Mouse (Mus musculus) lung, postnatal 10 days (tissue): ENCODE results near the gene Mcat.
"Not testable (repeated sequence)": the region's sequence is repeated elsewhere in the genome, so short reads cannot be mapped to it uniquely, and the experiment has no call there.

Experiments
- DNase-seq: peaks from one replicate; pipeline ENCODE4 v3.0.0; 2021

The Mcat gene

DNA sequence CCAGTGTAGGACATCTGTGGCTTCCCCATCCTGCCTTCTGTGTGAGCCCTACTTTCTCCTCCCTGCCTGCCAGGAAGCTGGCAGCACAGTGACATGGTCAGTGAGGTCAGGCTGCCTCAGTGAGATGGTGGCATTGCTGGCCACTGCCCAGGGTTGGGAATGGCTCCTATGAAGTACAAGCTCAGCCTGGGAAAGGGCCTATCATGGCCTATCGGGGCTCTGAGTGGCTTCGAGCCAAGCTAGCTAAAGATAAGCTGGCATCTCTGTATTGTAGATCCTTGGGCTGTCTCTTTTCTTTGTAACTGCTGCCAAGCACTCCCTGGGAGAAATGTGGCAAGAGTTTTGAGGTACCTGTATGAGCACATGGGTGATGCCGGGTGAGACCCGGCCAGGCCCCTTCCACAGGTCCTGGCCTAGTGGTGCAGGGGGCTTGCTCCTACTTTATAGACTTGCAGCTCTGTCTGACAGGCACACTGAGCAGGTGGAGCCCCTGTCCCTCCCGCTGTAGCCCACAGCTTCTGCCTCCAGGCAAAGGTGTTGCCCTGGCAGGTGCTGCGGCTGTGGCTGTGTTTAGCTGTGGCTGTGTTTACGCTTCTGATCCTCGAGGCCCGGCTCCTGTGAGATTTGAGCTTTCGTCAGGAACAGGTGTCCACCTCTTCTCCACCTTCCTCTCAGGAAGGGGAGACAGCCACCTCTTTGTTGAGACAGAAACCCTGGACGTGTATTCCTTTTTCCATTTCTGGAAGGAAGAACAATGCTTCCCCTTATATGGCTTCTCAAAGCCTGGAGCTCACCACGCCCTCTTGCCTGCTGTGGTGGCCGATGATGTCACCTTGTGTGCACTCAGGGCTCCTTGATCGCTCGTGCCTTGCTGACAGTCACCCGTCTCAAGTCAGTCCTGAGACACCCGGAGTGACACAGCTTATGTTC is 28.4 kb downstream of the Mcat start:
- peak; percentile 68 for DNase-seq

- DNase-seq = no peak
Observed at GRCm38 (mm10) chr15:83532606-83533005, 31.0 kb downstream of the Mcat start.

- DNase-seq = peak; percentile 29
Observed at GRCm38 (mm10) chr15:83531961-83532469, 31.6 kb downstream of the Mcat start.

DNA sequence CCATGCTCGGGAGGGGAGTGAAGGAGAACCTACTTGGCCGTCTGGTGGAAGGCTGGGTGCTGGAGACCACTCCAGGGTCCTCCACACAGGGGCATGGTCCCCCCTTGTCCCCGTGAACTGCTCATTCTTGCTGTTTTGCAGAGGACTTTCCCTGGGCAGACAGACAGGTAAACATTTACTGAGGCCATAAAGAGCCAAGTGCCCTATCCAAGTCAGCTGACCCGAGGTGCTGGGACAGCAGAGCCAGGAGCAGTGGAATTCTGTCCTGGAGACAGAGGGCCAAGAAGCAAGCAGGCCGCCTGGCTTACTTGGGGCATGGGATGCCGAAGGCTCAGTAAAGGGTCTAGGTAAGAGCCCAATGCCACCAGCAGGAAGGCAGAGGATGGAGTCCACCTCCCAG is 32.9 kb downstream of the Mcat start:
- DNase-seq = no peak

- DNase-seq = peak; percentile 83
Observed at GRCm38 (mm10) chr15:83530233-83530632, 33.4 kb downstream of the Mcat start.

DNA sequence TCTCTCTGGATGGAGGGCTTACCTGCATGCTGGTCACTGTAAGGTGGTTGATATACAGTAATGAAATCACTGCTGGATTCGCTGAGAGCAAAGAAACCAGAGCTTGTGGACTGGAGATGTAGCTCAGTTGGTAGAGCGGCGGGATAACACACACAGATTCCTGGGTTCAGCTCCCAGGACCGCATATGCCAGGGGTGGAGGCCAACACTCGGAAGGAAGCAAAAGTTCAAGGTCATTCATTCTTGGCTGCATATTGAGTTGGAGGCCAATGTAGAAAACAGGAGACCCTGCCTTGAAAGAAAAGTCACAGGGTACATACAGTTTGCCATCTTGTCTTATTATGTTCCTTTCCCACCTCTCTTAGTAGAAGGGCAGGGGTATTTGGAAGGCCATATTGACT is 33.8 kb downstream of the Mcat start:
- DNase-seq = peak; percentile 74

DNA sequence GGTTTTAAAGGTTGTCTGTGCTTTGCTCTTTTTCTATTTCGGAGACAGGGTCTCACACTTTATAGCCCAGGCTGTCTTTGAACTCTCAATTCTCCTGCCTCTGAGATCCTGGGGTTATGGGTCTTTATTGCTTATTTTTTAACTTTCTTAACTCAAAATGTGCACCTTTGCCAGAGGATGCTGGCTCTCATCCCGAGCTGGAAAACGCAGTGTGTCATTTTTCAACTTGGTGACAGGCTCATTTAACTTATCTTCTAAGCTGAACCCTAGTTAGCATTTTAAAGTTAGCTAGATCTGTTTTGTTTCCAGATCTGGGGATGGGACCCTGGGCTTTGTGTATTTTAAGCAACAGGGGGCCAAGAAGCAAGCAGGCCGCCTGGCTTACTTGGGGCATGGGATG is 34.7 kb downstream of the Mcat start:
- no peak for DNase-seq

DNA sequence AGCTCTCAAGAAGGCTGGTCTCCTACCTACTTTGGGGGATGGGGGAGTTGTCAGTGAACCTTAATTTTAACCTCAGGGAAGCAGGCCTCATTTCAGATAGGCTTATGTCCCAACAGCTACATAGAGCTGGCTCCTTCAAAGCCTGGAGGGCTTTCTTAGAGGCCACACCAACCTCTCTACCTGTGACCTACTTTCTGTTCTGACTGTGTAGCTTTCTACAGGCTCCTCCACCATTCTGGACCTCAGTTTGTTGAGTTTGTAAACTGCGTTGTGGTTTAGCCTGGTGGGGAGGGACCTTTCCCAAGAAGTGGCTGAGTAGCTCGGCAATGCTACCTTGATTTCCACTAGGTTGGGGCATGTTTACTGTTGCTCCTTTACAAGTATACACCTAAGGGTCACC is 35.8 kb downstream of the Mcat start:
- no peak for DNase-seq

- DNase-seq = peak; percentile 21
Observed at GRCm38 (mm10) chr15:83527092-83527437, 36.5 kb downstream of the Mcat start.

DNA sequence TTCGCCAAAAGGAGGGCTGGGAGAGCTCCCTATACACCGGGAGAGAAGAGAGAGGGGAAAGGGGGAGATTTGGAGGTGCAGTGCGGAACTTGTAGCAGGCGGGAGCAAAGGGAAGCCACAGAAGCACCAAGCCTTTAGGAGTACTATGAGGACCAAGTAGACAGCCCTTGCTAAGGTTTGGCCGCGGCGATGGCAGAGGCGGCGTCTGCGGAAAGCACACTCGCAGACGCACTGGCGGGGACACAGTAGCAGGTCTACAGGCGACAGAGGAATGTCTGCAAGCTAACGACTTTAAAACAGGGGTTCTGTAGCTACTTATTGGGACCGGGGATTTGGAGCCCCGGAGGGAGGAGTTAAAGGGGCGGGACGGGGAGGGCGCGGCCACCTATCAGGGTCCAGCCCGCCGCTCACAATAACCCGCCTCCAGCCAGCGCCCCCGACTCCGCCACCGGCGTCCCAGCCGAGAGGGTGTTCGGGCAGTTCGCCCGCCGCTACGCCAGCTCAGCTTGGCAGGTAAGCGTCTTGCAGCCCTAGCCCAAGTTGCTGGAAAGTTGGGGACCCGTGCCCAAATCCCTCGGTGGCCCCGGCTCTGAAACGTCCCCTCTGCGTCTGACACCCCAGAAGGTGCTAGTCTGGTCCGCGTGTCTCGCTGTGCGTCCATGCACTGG is 37.0 kb downstream of the Mcat start, which contains the start of gene Bik:
Bik (plus strand) TSS at position 439 of the 668 bp plus-strand sequence.
- peak; percentile 79 for DNase-seq

GRCm38 (mm10) chr15:83524333-83524729 is 39.3 kb downstream of the Mcat start:
- no peak for DNase-seq

- DNase-seq = no peak
Observed at GRCm38 (mm10) chr15:83523638-83524332, 39.8 kb downstream of the Mcat start.

DNA sequence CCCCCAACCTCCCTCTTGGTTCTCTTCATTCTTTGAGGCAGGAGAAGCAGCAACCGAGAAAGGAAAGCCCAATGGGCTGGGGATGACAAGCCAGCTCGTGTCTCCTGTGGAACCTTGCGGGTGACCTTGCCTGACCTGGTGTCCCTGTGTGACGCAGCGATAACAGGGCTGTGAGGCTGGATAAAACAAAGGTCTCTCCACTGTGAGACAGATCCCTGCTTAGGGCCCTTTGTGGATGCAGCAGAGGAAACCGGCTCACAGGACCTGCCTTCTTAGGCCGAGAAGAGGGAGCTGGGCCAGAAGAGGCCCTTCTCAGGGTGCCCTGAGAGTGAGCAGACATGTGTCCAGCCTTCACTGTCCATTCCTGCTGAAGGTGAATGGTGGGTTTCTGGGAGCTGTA is 40.4 kb downstream of the Mcat start:
- DNase-seq = peak; percentile 17

GRCm38 (mm10) chr15:83520861-83521382 is 42.7 kb downstream of the Mcat start:
- no peak for DNase-seq

- DNase-seq = peak; percentile 88
Observed at GRCm38 (mm10) chr15:83518215-83519048, 45.2 kb downstream of the Mcat start.

GRCm38 (mm10) chr15:83515018-83515417 is 48.6 kb downstream of the Mcat start:
- no peak for DNase-seq

GRCm38 (mm10) chr15:83512489-83513281 is 50.9 kb downstream of the Mcat start:
- DNase-seq = no peak

DNA sequence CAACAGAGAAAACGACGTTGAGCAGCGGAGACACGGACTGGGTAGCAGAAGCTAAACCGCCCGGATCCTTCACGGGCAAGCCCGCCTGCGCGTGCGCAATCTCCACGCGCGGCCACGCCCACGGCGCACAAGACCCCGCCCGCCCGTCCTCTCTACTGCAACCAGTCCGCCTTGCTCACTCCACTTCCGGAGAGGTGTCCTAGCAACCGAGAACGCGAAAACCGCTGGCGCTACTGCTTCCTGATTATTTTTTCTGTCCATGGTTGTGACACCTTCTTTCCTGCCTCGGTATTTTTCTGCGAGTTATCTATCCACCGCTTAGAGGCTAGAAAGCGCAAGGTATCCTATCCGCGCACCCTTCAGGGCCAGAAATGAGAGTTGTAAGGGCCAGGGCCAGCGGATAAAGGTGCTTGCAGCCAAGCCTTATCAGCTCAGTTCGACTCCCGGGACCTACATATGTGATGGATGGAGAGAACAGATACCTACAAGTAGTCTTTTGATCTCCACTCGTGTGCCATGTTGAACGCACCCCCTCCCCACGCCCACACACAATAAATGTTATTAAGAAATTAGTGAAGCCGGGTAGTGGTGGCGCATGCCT is 52.7 kb downstream of the Mcat start, which contains the start of gene Ttll1:
Ttll1 (minus strand) TSS at position 89 of the 601 bp plus-strand sequence.
- DNase-seq = peak; percentile 98

- DNase-seq = no peak
Observed at GRCm38 (mm10) chr15:83509950-83510804, 53.4 kb downstream of the Mcat start.

- not testable (repeated sequence) for DNase-seq
Observed at GRCm38 (mm10) chr15:83501483-83501882, 62.1 kb downstream of the Mcat start.
